Mouse (Mus musculus): ENCODE measurements around the gene H13.

DNA sequence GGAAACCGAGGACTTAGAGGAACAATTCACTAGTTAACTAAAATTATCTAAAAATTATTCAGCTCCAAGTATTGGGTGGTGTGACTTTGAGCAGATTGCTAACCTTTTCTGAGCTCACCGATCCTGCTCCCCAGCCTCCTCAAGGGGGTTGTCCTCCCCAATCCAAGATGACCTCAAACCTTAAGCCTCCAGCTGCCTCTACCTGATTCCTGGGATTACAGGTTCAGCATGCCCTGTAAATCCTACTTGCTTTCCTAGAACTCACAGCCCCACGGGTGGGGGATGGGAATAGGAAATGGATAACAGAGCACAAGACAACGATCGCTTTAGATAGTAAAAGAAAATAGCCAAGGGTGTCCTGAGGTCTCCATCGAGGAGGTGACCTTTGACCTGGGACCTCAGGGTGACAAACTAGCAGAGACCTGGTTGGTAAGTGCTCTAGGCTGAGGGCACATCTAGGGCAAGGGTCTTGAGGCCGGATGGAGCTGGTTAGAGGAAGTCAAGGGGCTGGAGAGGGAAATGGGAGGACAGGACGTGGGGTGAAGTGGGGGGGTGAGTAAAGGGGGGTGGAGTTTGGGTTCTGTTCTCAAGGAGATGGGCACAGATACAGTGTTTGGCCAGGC lies 59.9 kb downstream of the H13 start:
- TF ChIP-seq POLR2A (IDR thresholded peaks at IDR 0.05; ENCODE audit: borderline replicate concordance, low read depth, low read length), result no peak
- TF ChIP-seq CTCF (IDR thresholded peaks at IDR 0.05; ENCODE audit: low read depth, low read length), result no peak
